Mouse (Mus musculus) layer of hippocampus, adult 9-10 months (tissue): ENCODE measurements at regions not wholly inside any gene's neighbourhood (a gene's known extent, or its start where the extent isn't known, plus 50 kb on each side); places are given as distances from the start of the nearest gene placed in this dataset.

Source experiments
- DNase-seq: peaks from one replicate; pipeline ENCODE4 v3.0.0; 2022; ENCODE audit warnings: low spot score

DNA sequence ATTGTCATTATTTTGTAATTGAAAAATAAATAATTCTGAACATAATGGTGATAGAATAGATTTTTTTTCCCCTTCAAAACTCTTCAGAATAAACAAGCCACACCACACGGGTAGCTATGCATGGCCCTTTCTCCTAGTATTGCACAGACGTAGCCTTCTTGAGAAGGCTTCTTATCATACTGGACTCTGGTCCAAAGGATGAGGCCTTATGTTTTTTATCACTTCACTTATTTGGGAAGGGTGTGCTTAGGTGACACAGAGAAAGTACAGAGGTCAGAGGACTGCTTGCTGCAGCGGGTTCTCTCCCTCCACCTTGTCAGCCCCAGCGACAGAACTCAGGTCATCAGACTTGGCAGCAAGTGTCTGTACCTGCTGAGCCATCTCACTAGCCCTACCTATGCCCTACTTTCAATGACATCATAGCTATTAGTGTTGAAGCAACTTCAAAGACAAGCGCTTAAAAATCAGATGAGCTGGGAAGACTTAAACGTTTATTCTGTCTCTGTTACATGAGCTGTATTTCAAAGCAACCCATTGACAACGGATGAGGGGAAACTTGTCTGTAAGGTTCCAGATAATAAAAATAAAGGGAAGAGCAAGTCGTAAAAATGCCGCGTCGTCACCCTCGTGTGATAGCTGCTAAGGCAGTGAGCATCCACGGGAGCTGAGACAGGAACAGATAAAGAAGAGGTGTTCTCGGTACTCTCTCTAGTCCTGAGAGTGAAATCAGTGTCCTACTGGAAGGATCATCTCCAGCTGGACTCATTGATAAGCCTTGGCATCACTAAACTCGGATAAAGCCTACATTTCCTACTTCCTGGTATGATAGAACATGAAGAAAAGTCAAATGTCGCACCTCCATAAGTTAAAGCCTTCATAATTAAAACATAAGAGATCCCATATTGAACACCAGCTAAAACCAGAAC lies 226.2 kb downstream of the Sp3 start:
- DNase-seq = no peak

- DNase-seq = no peak
Observed at GRCm38 (mm10) chr2:72763454-72763853, 216.8 kb downstream of the Sp3 start.

DNA sequence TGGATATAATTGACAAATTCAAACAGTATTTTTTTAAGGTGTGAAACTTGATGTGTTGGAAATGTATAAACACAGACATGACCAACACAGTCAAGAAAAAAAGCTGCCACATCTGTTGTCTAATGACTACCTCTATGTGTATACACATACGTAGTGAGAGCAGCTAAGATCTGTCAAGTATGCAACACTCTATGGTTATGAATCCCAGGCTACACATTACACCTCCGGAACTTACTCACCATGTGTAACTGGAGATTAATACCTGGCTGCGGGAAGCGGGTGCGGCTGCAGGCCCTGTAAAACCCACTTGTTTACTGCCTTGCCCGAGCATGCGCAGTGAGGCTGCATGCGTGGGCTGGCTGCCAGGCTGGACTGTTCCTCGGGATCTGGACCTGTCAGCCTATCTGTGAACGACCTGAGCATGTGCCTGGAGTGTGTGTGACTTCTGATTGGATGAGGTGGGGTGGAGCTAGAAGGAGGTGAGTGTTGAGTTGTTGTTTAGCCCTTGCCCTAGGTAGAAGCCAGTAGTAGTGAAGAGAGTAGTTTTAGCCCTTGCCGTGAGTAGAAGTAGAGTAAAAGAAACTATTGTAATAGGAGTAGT lies 211.1 kb downstream of the Sp3 start:
- no peak for DNase-seq

- DNase-seq = peak; percentile 20
Observed at GRCm38 (mm10) chr2:72773401-72773800, 206.8 kb downstream of the Sp3 start.

- DNase-seq = no peak
Observed at GRCm38 (mm10) chr2:72777330-72777729, 202.9 kb downstream of the Sp3 start.

- DNase-seq = no peak
Observed at GRCm38 (mm10) chr2:72777806-72778510, 202.3 kb downstream of the Sp3 start.

- DNase-seq = no peak
Observed at GRCm38 (mm10) chr2:72779268-72780163, 200.7 kb downstream of the Sp3 start.

GRCm38 (mm10) chr2:72781369-72782275 lies 198.6 kb downstream of the Sp3 start:
- DNase-seq = peak; percentile 65

GRCm38 (mm10) chr2:72782355-72782754 lies 197.9 kb downstream of the Sp3 start:
- DNase-seq = no peak

GRCm38 (mm10) chr2:72785365-72786043 lies 194.7 kb downstream of the Sp3 start:
- no peak for DNase-seq

DNA sequence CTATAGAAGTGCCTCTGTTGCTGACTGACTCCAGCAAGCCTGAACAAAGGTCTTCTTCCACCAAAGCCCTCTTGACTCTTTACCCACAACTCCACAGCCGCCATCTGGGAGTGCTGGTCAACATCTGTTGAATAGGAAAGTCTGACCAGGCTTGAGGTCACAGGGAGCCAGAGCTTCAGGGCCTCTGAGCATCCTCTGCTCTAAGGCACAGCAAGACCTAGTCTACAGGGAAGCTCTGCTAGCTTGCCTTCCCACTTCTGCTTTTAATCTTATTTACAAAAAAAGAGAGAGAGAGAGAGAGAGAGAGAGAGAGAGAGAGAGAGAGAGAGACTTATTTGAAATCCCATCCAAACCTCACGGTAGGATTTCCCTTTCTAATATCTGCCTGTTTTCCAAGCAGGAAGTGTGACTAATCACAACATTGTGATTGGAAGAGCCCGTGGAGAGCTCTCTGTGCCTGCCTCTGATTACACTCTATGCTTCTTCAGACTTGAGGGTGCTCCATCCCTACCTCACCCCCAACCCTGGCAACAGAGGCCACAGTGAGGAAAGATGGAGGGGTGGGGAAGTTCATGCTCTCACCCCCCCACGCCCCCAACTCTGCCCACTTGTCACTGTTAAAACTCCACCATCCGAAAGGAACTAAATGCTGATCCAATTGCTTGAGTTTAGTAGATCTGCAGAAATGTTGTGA lies 194.1 kb downstream of the Sp3 start:
- no peak for DNase-seq

DNA sequence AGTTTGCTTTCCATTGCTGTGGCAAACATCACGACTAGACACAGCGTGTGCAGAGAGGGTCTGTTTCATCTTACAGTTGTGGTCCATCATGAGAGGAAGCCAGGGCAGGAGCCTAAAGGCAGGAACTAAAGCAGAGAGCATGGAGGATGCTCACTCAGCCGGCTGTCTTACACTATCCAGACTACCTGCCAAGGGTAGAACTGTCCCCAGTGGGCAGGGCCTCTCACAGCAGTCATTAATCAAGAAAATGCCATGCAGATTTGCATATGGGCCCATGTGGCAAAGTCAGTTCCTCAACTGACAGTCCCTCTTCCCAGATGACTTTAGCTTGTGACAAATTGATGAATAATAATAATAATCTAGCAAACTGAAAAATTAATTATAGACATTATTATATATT lies 192.6 kb downstream of the Sp3 start:
- DNase-seq = no peak

GRCm38 (mm10) chr2:72791496-72791895 lies 188.8 kb downstream of the Sp3 start:
- DNase-seq = no peak

DNA sequence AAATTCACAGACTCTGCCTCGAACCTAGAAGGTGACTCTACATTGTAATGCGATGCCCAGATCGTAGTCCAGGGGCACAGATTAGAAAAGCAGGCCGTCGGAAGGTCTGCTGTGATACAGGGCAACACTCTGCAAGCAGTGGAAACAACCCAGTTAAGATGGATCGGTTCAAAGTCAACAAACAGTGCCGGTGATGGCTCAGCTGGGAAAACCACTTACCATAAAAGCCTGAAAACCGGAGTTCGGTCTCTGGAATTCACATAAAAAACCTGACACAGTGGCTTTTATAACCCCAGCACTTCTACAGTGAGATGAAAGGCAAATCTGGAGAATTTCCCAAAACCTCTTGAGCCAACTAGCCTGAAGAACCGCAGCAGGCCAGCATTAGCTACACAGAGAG lies 186.8 kb downstream of the Sp3 start:
- DNase-seq = no peak

DNA sequence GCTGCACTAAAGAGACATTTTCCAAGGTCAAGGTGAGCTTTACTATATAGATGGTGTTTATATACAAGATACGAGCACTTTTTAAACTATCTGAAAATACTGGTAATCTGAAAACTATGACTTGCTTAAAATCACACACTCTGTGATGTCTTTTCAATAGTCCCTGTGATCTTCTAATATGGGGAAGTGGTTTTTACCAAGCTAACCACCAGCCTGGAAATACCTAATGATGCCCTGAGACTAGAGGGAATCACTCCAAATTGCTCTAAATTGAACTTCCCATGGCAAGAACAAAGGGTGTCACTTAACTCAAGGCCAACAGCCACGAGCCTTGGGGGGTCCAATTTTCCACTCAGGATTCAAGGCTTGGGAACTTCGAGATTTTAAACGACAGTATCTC lies 185.7 kb downstream of the Sp3 start:
- no peak for DNase-seq

GRCm38 (mm10) chr2:72797002-72797718 lies 183.1 kb downstream of the Sp3 start:
- DNase-seq = no peak

GRCm38 (mm10) chr2:72800696-72801095 lies 179.6 kb downstream of the Sp3 start:
- no peak for DNase-seq

DNA sequence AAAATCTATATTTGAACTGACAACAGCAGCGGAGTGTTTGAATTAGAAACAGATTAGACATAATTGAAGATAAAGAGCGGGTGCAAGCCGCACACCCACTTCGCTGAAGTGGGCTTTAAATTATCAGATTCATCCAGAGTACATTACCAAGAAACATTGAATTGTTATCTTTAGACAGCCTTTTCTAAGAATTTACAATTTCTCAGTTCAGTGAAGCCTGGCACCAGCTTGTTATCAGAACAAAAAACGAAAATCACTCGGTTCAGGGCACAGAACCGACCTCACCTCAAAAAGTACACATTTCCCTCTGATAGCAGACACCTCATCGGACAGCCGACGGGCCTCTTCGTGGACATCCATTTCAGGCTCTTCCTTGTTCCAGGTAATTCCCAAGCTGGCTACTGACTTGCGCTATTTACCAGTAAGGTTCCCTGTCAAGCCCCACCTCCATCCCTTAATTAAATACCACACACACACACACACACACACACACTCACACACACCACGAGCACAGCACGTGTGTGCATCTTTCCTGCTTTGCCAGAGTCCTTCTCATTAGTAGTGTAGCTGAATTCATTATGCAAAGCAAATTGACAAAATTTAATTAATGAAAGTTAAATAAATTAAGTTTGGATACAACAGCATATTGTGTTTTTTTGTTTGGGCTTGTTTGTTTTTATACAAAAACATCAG lies 166.8 kb downstream of the Sp3 start:
- DNase-seq = no peak
